Mouse (Mus musculus): ENCODE data around the gene Usp46.

DNA sequence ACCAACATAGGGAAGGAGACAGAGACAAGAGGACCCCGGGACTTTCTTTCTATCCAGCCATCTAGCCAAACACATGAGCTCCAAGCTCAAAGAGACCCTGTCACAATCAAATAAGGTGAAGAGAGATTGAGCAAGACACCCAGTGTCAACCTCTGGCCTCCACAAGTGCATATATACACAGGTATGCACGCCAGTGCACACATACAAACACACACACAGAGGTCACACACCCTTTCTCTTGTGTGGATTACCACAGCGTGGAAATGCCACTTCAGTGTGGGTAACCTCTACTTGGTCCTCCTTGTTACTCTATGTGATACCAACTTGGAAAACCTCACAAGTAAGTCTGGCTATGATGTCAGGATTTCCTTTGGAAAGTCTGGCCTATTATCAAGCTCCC is 78.7 kb downstream of the Usp46 start:
- no peak for TF ChIP-seq CTCF (IDR thresholded peaks at IDR 0.05; ENCODE audit: low read depth, low read length)
- no peak for TF ChIP-seq POLR2A (IDR thresholded peaks at IDR 0.05; ENCODE audit: borderline replicate concordance, low read depth, low read length)
